Mouse (Mus musculus): ENCODE data around the gene Satl1.
"Not testable (repeated sequence)": the region's sequence is repeated elsewhere in the genome, so short reads cannot be mapped to it uniquely, and the experiment has no call there.

Satl1 gene

DNA sequence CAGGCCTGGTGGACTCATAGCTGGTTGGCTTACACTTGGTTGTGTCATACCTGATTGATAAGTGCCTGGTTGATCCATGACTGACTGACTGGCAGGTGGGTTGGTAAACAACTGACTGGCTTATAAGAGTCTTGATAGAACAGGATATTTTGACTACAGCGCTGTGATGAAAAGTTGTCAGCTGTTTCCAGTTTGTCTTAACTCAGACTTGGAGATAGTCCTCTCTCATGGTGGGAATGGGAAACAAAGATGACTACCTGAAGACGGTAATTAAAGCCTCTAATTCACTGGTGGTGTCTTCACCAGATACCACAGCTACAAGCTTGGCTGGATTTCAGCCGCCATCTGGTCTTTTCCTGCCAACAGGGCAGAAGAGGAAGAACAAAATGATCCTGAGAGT, at the start of gene Satl1:
Satl1 (minus strand) TSS at position 101 of the 400 bp plus-strand sequence.
- in situ Hi-C loops (cut with MboI, MseI): loop anchor here (25.0 kb wide), 1 partner anchor 506 kb away; no protein-coding TSS in a partner anchor

DNA sequence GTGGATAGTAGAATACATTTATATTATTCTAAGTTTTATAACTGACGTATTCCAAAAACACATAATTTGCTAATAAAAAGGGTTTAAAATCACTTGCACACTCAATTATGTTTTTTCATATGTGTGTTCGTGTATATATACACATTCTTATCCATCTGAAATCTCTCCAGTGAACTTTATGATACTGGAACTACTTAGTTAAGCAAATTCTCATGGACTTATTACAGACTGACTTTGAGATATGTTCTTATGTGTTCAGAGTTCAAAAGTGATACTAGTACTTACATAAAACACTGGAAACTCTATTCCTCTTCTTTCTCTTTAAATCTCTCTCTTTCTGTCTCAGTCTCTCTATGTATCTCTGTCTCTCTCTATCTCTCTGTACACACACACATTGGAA, 31.5 kb upstream of the Satl1 start:
- in situ Hi-C loops (cut with MboI, MseI): no loop called here

DNA sequence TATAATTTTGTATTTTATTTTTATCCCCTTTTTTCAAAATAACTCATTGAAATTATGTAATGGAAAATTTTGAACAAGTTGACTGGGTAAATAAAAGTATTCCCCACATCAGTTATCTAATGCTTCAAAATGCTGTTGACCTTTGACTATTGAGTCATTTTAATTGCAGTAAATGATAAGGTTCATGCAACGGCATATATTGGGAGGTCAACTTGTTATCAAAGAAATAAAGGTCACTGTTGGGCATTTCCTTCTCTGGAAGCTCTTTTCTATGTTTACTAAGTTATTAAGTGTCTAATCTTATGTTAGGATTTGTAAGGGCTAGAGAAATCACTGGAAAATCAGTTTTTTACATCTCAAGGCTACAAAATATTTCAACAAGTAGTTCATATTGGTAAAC, 31.0 kb upstream of the Satl1 start:
- in situ Hi-C loops (cut with MboI, MseI): no loop called here

DNA sequence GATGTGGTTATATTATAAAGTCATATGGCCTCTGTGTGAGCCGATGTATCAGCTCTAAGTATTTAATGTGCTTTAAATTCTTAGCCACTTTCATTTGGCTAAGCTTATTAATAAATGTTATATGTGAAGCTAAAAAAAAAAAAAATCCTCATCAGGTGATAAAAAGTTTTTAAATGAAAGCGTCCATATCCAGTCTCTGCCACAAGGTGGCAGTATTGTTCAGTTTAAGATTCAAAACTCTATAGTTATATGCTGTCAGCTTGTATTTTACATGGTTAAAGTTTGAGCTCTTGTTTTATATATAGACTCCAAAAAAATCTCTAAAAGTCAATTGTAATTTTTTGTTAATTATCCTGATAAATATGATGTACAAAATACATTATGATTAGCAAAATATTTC, 16.4 kb upstream of the Satl1 start:
- in situ Hi-C loops (cut with MboI, MseI): loop anchor here (25.0 kb wide), 1 partner anchor 489 kb away; no protein-coding TSS in a partner anchor

DNA sequence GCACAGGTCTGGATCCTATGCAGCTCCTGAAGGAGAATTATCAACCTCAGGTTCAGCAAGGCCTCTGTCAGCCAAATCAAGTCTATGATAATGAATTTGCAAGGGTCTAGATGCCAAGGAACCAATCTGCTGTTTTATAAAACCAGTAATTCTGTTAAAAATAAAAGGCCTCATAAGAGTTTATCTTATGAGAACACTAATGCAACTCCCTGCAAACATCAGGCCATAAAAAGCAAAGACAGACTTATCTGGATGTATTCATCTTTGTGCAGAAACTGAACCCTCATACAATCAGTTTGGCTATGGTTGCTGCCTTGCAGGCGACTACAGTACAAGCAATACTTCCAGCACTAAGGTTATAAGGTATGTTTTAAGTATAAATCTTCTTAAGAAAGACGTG, 5.7 kb upstream of the Satl1 start:
- in situ Hi-C loops (cut with MboI, MseI): loop anchor here (25.0 kb wide), 1 partner anchor 500 kb away; no protein-coding TSS in a partner anchor

DNA sequence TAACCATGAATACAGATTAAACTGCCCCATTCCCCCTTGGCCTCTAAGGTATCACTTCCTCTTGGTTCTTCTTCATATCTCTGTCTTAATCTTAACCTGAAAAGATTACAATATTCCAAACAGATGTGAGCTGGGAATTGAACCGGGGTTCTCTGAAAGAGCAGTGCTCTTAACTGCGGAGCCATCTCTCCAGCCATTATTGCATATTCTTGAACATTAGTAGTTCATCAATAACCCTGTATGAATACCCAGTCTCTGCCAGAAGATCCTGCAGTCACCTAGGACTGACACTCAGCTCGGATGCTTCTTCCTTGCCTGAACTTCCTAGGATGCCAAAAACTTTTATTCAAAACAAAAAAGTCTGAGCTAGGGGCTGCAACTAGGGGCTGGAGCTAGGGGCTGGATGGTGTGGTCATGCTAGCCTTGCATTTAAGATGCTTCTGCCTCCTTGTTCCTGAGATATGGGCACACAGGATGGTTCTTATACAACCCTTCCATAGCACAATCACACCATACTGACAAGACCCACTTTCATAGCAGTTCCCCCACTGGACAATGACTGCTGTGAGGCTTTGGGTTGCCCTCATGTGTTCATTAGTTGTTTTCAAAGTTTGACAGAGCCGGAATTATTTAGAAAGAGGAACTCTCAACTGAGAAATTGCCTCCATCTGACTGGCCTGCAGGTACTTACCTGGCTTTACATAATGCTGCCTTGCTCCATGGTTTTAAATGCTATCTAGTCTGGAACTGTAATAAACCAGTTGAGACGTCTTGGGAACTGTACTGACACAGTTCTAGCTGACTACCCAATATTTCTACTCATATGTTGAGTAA, 35.8 kb downstream of the Satl1 start:
- in situ Hi-C loops (cut with MboI, MseI): not testable (repeated sequence)

DNA sequence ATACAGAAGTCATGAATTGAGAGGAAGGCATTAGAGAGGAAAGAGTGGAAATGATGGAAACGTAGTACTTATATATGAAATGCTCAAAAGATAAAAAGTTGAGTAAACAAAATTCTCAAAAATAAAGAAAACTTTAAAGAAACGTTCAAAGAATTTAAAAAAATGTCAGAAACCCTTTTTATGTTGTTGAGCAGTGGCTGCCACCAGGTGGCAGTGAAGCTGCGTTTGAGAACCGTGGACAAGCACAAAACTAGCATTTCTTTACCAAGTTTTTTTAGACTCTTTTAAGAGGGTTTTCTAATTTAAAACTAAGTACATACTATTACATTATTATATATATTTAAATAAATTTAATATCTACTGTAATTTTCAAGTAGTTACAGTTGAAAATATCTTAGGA, 38.2 kb downstream of the Satl1 start:
- in situ Hi-C loops (cut with MboI, MseI): no loop called here

DNA sequence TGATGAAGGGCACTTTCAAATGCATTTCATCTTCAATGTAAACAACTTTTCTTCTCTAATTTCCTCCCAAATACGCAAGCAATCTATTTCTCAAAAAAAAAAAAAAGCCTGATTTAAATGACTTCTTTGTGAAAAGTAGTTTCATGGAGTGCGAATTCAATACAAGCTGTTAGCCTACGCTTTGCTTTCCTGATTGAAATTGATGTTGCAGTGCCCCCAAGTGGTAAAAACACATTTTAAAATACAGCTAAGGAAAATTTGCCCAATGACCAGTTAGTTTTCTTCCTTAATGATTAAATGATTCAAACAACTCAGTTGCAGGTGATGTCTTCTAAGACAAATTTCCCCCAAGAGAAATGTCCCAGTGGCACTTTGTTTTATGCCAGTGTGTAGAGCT, 58.2 kb downstream of the Satl1 start:
- in situ Hi-C loops (cut with MboI, MseI): loop anchor here (10.0 kb wide), 1 partner anchor 1144 kb away; no protein-coding TSS in a partner anchor

DNA sequence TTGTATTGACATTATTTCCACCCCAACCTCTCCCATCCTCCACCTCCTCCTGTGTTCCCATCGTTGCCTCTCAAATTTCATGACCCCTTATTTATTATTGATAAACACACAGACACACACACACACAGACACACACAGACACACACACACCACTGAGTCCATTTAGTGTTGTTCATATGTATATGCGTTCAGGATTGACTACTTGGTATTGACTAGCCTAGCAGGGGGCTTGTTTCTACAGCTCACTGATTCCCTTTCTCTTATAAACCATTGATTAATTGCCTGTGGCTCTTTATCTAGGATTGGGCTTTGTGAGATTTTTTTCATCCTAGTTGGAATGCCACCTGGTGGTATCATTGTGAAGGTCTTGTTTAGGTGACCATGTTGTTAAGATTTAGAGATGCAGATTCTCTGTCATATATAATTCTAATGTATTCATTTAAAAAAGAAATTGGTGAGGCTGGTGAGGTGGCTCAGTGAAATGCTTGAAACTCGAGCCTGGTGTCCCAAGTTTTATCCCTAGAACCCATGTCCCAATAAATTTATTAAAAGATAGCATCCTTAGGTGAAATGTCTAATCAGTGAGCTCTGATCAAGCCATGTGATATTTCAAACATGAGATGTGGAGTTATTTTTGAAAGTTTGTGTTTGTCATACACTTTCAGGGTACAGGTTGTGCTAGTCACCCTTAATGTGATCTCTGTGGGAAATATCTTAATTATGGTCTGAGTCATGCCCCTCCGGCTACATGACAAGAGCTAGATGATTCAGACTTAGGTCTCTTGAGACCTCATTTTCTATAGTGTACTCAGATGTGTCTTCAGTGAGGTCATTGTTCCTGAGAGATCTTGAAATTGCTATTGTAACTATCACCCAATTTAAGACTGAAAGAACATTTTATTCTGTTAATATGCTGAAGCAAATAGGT, 58.8 kb downstream of the Satl1 start:
- in situ Hi-C loops (cut with MboI, MseI): loop anchor here (10.0 kb wide), 1 partner anchor 1143 kb away; no protein-coding TSS in a partner anchor

DNA sequence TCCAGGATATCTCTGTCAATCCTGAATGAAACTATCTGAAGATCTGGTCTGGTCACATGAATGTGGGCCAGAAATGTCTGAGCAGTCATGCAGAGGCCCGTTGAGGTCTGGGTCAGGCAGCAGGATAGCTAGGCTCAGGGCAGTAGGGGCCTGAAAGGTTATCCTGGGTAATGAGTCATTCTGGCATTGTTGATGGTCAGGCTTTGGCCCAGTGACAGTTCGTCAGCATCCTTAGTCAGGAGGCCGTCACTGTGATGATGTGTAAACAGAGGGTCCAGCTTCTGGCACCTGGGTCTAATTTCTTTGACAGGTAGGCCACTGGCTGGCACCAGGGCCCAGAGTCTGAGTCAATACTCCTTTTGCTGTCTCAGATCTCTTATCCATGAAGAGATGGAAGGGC, 67.1 kb downstream of the Satl1 start:
- in situ Hi-C loops (cut with MboI, MseI): no loop called here
